Mouse (Mus musculus): ENCODE results near the gene Pecam1. TPM values are rescaled to one million over a fixed set of nuclear protein-coding genes. Genes with fewer than 3 reads are reported as not detected.
"Not testable (repeated sequence)": the region's sequence is repeated elsewhere in the genome, so short reads cannot be mapped to it uniquely, and the experiment has no call there.

Pecam1 gene
- polyA plus RNA-seq, 1 experiment from 2014 or later: 46.8 TPM

DNA sequence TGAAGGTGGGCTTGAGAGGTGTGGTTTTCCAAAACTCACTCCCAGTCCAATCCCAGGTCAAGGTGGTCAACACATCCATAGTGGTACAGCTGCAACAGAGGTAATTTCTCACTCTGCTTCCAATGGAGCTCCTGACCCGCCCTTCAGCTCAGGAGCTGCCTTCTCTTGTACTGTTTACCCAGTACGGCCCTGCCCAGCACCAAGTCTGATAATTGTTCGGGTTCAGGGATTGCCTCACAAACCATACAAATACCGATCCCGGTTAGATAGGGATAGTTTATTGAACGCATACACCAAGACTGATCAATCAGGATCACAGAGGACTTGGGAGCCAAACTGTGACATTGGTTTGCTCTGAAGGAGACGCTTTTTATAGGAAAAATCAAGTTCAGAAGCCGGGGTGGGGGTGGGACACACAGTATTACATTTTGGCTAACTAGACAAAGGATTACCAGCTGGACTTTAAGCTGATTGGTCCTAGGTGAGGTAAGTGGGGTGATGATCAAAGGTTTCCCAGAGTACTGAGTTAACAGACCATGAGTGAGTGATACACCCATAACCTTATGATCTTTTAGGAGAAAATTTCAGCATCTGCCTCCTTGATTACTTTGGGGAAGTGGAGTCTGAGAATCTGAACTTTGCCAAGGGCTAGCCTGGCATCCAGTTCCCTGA is 107.3 kb downstream of the Pecam1 start:
- no peaks in the 10 kb centered on the region for H3K36me3 ChIP-seq (ENCODE audit: control insufficient read depth, insufficient read depth, low read length)
- no peak for ATAC-seq (ENCODE audit: low FRiP score, low TSS enrichment)
- peaks cover 8% of the 10 kb centered on the region; the same call in 1 of the 2 replicates for H3K4me1 ChIP-seq (ENCODE audit: control insufficient read depth, insufficient read depth, low read length)
- 84% methylated on average over 8 of the region's 8 CpGs for WGBS
- no peak overlapping the region for H3K4me2 ChIP-seq (replicated peaks; ENCODE audit: low read depth, low read length)
- no peak overlapping the region for H3K9ac ChIP-seq (ENCODE audit: low read depth, low read length)
- no peak overlapping the region for H3K27ac ChIP-seq (ENCODE audit: low read depth, low read length)
- H3K4me3 ChIP-seq (ENCODE audit: low read length): no peak overlapping the region
- no peaks in the 10 kb centered on the region for H3K27me3 ChIP-seq (ENCODE audit: control insufficient read depth, insufficient read depth, low read length)
- no peaks in the 10 kb centered on the region for H3K9me3 ChIP-seq (ENCODE audit: control insufficient read depth, low read length)

DNA sequence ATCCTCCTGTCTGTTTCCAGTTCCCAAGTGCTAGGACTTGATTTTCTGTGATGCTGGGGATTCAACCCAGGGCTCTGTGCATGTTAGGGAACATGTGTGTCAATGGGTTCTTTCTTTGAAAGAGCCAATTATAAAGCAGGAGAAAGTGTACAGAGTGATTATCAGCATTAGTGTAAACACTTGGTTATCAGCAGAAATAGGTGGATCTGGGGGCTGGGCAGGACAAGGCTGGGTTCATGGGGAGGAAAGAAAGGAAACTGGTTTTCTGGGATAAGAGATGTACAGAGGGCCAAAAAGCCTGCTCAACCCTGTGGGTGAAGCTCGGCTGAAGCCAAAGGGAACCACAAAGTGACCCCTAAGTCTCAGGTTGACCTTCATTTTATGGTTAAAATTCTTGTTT is 108.8 kb downstream of the Pecam1 start:
- 83% methylated on average over 1 of the region's 1 CpGs for WGBS
- H3K27ac ChIP-seq (ENCODE audit: low read depth, low read length): no peak overlapping the region
- ATAC-seq (ENCODE audit: low FRiP score, low TSS enrichment): no peak

DNA sequence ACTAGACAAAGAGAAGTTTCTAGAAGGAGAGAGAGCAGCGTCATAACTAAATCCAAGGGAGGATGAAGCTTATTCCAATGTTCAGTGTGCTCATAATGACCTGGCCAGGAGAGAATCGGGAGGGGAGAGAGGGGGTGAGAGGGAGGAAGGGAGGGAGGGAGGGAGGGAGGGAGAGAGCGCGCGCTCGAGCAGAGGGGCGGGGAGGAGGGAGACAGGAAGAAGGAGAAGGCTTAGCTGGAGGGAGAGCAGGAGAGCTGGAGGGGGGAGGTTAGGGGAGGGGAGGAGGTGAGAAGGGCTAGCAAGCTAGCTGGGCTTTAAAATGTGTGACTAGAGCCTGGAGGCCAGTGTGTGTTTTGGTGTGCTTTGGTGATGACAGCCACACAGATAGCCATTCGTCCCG is 110.4 kb downstream of the Pecam1 start:
- 16% methylated on average over 9 of the region's 9 CpGs for WGBS
- Histone ChIP-seq H3K4me1 (ENCODE audit: control insufficient read depth, insufficient read depth, low read length) (peaks cover 8% of the 10 kb centered on the region; the same call in 1 of the 2 replicates), H3K9ac (ENCODE audit: low read depth, low read length) (no peak overlapping the region), H3K9me3 (ENCODE audit: control insufficient read depth, low read length) (no peaks in the 10 kb centered on the region), H3K27me3 (ENCODE audit: control insufficient read depth, insufficient read depth, low read length) (no peaks in the 10 kb centered on the region), H3K4me2 (replicated peaks; ENCODE audit: low read depth, low read length) (no peak overlapping the region), H3K36me3 (ENCODE audit: control insufficient read depth, insufficient read depth, low read length) (no peaks in the 10 kb centered on the region), H3K4me3 (ENCODE audit: low read length) (no peak overlapping the region), H3K27ac (ENCODE audit: low read depth, low read length) (no peak overlapping the region)
- peak; percentile 32; the same call in 1 of the 2 replicates for ATAC-seq (ENCODE audit: low FRiP score, low TSS enrichment)

More for the DNA sequence above, 108.8 kb downstream of the Pecam1 start:
- H3K36me3 ChIP-seq (ENCODE audit: control insufficient read depth, insufficient read depth, low read length): no peaks in the 10 kb centered on the region
- H3K9me3 ChIP-seq (ENCODE audit: control insufficient read depth, low read length): no peaks in the 10 kb centered on the region
- no peak overlapping the region for H3K4me3 ChIP-seq (ENCODE audit: low read length)
- H3K4me1 ChIP-seq (ENCODE audit: control insufficient read depth, insufficient read depth, low read length): peaks cover 8% of the 10 kb centered on the region; the same call in 1 of the 2 replicates
- no peaks in the 10 kb centered on the region for H3K27me3 ChIP-seq (ENCODE audit: control insufficient read depth, insufficient read depth, low read length)
- H3K4me2 ChIP-seq (replicated peaks; ENCODE audit: low read depth, low read length): no peak overlapping the region
- no peak overlapping the region for H3K9ac ChIP-seq (ENCODE audit: low read depth, low read length)

DNA sequence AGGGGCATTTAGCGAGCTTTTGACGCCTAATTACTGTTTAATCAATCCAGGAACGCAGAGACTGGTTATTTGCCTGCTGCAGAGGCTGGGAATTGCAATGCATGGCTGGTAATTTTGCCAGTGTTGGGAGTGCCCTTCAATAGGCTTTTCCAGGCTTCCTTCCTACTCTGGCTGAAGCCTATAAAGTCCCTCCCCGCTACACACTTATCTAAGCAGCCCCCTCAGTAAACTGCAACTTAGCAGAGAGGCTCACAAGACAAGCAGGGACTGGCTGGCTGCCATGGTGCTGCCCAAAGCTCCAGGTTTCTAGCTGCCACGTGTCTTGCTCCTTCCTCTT is 111.1 kb downstream of the Pecam1 start:
- WGBS: 23% methylated on average over 5 of the region's 5 CpGs
- ATAC-seq (ENCODE audit: low FRiP score, low TSS enrichment): no peak

DNA sequence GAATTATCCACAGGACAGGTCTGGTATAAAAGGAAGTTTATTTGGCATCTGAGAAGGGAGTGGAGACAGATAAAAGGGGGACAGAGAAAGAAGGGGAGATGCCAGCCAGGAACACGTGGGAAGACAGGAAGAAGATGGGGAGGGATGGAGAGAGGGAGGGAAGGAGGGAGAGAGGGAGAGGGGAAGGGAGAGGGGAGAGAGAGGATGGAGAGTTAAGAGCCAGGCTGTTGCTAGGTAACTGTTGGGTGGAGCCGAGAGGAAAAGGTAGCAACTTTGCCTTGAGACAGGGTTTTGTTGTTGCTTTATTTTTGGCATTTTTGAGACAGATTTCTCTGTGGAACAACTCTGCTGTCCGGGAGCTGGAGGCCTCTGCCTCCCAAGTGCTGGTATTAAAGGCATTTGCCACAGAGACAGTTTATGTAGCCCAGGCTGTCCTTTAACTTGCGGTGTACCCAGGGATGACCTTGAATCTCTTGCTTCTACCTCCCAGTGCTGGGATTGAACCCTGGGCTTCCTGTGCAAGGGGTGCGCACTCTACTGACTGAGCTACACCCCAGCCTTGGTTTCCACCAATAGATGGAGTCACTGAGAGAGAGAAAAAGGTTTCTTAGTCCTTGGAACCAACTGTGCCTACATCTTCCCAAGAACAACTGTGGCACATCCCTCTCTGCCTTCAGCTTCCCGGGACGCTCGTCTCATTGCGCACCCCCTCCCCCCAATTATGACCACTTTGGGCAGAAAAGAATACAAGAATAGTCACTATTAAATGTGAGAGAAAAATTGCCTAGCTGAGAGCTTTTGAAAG is 111.7 kb downstream of the Pecam1 start:
- H3K27ac ChIP-seq (ENCODE audit: low read depth, low read length): no peak overlapping the region

More for the DNA sequence above, 111.1 kb downstream of the Pecam1 start:
- Histone ChIP-seq H3K4me3 (ENCODE audit: low read length) (no peak overlapping the region), H3K27me3 (ENCODE audit: control insufficient read depth, insufficient read depth, low read length) (no peaks in the 10 kb centered on the region), H3K4me2 (replicated peaks; ENCODE audit: low read depth, low read length) (no peak overlapping the region), H3K9ac (ENCODE audit: low read depth, low read length) (no peak overlapping the region), H3K27ac (ENCODE audit: low read depth, low read length) (0 out of 2 replicates have a peak overlapping the region, but pooled peaks have one; percentile 24), H3K9me3 (ENCODE audit: control insufficient read depth, low read length) (no peaks in the 10 kb centered on the region), H3K4me1 (ENCODE audit: control insufficient read depth, insufficient read depth, low read length) (peaks cover 8% of the 10 kb centered on the region; the same call in 1 of the 2 replicates), H3K36me3 (ENCODE audit: control insufficient read depth, insufficient read depth, low read length) (no peaks in the 10 kb centered on the region)

DNA sequence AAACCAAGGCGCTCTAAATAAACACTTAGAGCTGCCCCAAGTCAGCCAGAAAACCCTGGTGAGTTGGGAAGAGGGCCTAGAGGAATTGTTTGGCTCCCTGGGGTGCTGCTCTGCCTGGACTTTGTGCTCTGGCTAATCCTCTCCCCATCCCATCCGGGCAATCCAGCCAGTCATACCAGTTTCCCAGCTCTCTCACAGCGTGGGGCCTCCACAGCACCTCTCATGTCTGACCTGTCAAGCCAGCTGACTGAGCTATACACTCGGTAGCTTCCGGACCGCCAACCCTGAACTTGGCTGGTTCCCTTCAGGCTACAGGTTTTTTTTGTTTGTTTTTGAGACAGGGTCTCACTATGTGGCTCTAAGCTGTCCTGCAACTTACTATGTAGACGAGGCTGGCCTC is 112.7 kb downstream of the Pecam1 start:
- Histone ChIP-seq H3K36me3 (ENCODE audit: control insufficient read depth, insufficient read depth, low read length) (no peaks in the 10 kb centered on the region), H3K9me3 (ENCODE audit: control insufficient read depth, low read length) (no peaks in the 10 kb centered on the region), H3K27ac (ENCODE audit: low read depth, low read length) (no peak overlapping the region), H3K4me2 (replicated peaks; ENCODE audit: low read depth, low read length) (no peak overlapping the region), H3K4me1 (ENCODE audit: control insufficient read depth, insufficient read depth, low read length) (peaks cover 8% of the 10 kb centered on the region; the same call in 1 of the 2 replicates), H3K4me3 (ENCODE audit: low read length) (no peak overlapping the region), H3K9ac (ENCODE audit: low read depth, low read length) (no peak overlapping the region), H3K27me3 (ENCODE audit: control insufficient read depth, insufficient read depth, low read length) (no peaks in the 10 kb centered on the region)
- no peak for ATAC-seq (ENCODE audit: low FRiP score, low TSS enrichment)
- 25% methylated on average over 7 of the region's 7 CpGs for WGBS

More for the DNA sequence above, 111.7 kb downstream of the Pecam1 start:
- Histone ChIP-seq H3K4me1 (ENCODE audit: control insufficient read depth, insufficient read depth, low read length) (peaks cover 8% of the 10 kb centered on the region; the same call in 1 of the 2 replicates), H3K36me3 (ENCODE audit: control insufficient read depth, insufficient read depth, low read length) (no peaks in the 10 kb centered on the region), H3K9me3 (ENCODE audit: control insufficient read depth, low read length) (no peaks in the 10 kb centered on the region), H3K4me3 (ENCODE audit: low read length) (no peak overlapping the region), H3K4me2 (replicated peaks; ENCODE audit: low read depth, low read length) (no peak overlapping the region), H3K27me3 (ENCODE audit: control insufficient read depth, insufficient read depth, low read length) (no peaks in the 10 kb centered on the region), H3K9ac (ENCODE audit: low read depth, low read length) (no peak overlapping the region)
- no peak for ATAC-seq (ENCODE audit: low FRiP score, low TSS enrichment)
- 46% methylated on average over 9 of the region's 9 CpGs for WGBS

DNA sequence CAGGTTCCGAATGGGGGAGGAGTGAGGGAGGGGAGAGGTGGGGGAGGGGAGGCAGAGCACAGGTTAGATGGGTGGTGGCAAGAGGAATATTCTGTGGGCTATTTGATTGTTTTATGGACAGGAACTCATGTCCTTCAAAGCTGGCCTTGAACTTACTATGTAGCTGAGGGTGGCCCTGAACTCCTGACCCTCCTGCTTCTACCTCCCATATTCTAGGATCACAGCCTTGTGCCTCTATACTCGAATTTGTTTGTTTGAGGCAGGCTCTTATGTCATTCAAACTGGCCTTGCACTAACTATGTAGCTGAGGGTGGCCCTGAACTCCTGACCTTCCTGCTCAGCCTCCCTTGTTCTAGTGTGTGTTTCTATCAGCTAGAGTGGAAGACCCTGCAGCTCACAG is 114.5 kb downstream of the Pecam1 start:
- ATAC-seq (ENCODE audit: low FRiP score, low TSS enrichment): no peak
- H3K4me3 ChIP-seq (ENCODE audit: low read length): no peak overlapping the region
- no peak overlapping the region for H3K9ac ChIP-seq (ENCODE audit: low read depth, low read length)
- H3K9me3 ChIP-seq (ENCODE audit: control insufficient read depth, low read length): no peaks in the 10 kb centered on the region
- H3K27me3 ChIP-seq (ENCODE audit: control insufficient read depth, insufficient read depth, low read length): no peaks in the 10 kb centered on the region
- no peak overlapping the region for H3K27ac ChIP-seq (ENCODE audit: low read depth, low read length)
- H3K4me1 ChIP-seq (ENCODE audit: control insufficient read depth, insufficient read depth, low read length): peaks cover 8% of the 10 kb centered on the region; the same call in 1 of the 2 replicates
- WGBS: 37% methylated on average over 2 of the region's 2 CpGs
- H3K4me2 ChIP-seq (replicated peaks; ENCODE audit: low read depth, low read length): no peak overlapping the region
- no peaks in the 10 kb centered on the region for H3K36me3 ChIP-seq (ENCODE audit: control insufficient read depth, insufficient read depth, low read length)

DNA sequence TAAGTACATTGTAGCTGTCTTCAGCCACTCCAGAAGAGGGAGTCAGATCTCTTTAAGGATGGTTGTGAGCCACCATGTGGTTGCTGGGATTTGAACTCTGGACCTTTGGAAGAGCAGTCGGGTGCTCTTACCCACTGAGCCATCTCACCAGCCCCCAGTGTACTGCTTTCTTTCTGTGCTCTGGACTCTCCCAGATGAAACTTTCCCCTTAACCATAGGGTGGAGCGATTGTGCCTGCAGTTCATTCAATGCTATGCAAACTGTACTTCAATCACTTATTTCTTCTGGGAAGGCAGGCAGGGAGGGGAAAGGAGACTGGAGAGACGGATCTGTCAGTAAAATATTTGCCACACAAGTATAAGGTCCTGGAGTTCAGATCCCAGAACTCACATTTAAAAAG is 116.3 kb downstream of the Pecam1 start:
- H3K27ac ChIP-seq (ENCODE audit: low read depth, low read length); H3K9ac ChIP-seq (ENCODE audit: low read depth, low read length); ATAC-seq (ENCODE audit: low FRiP score, low TSS enrichment); H3K4me1 ChIP-seq (ENCODE audit: control insufficient read depth, insufficient read depth, low read length); H3K4me3 ChIP-seq (ENCODE audit: low read length); H3K9me3 ChIP-seq (ENCODE audit: control insufficient read depth, low read length); H3K36me3 ChIP-seq (ENCODE audit: control insufficient read depth, insufficient read depth, low read length); H3K4me2 ChIP-seq (replicated peaks; ENCODE audit: low read depth, low read length); H3K27me3 ChIP-seq (ENCODE audit: control insufficient read depth, insufficient read depth, low read length): not testable (repeated sequence)
- 86% methylated on average over 3 of the region's 3 CpGs for WGBS

DNA sequence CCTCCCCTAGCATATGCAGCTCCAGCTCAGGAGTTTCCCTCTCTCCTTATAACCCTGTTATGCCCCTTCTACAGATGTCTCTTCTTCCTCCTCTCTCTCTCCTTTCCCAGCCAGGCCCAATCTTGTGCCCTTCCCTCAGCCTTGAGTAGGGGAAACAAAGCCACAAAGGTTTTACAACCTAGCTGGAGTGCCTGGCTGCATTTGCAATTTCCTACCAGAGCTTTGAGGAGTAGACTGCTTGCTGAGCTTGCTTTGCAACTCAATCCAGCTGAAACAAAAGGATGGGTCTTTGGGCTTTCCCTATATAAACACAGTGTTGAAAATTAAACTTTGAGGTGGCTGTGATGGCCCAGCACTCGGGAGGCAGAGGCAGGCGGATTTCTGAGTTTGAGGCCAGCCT is 117.0 kb downstream of the Pecam1 start:
- no peaks in the 10 kb centered on the region for H3K27me3 ChIP-seq (ENCODE audit: control insufficient read depth, insufficient read depth, low read length)
- no peaks in the 10 kb centered on the region for H3K9me3 ChIP-seq (ENCODE audit: control insufficient read depth, low read length)
- no peak overlapping the region for H3K4me3 ChIP-seq (ENCODE audit: low read length)
- H3K4me1 ChIP-seq (ENCODE audit: control insufficient read depth, insufficient read depth, low read length): no peaks in the 10 kb centered on the region
- no peaks in the 10 kb centered on the region for H3K36me3 ChIP-seq (ENCODE audit: control insufficient read depth, insufficient read depth, low read length)
- no peak for ATAC-seq (ENCODE audit: low FRiP score, low TSS enrichment)
- no peak overlapping the region for H3K4me2 ChIP-seq (replicated peaks; ENCODE audit: low read depth, low read length)
- H3K9ac ChIP-seq (ENCODE audit: low read depth, low read length): no peak overlapping the region
- WGBS: 91% methylated on average over 2 of the region's 2 CpGs
- no peak overlapping the region for H3K27ac ChIP-seq (ENCODE audit: low read depth, low read length)

Measured in kidney, embryonic 14.5 days (tissue).